Mouse (Mus musculus) liver, postnatal 0 days (tissue): ENCODE measurements around the gene Atp8b5. TPM values are rescaled to one million over a fixed set of nuclear protein-coding genes. Genes with fewer than 3 reads are reported as not detected.

ENCODE experiments used
- ATAC-seq: fragments of 200-750 bp; cut with Nextera tagmentation; 2 replicates; pipeline ENCODE4 v1.8.0; 2017; ENCODE audit warnings: mild to moderate bottlenecking, moderate library complexity
- DNase-seq: peaks from one replicate; pipeline ENCODE4 v3.0.0-alpha.2; 2016
- H3K27ac ChIP-seq: fragments of 300-500 bp; sonication (generic); 2 replicates; pipeline ENCODE4 v1.5.1; 2014; ENCODE audit warnings: antibody characterized with exemption, moderate library complexity, mild to moderate bottlenecking, low read depth
- H3K27me3 ChIP-seq: fragments of 300-500 bp; sonication (generic); 2 replicates; pipeline ENCODE4 v1.6.1; 2014; ENCODE audit warnings: low read length, control low read depth, mixed read lengths; ENCODE audit not compliant: insufficient read depth
- H3K36me3 ChIP-seq: fragments of 300-500 bp; sonication (generic); replicated peaks from 2 replicates; pipeline ENCODE4 v1.6.1; 2014; ENCODE audit warnings: mild to moderate bottlenecking, control low read depth, low read length, moderate library complexity, mixed read lengths; ENCODE audit not compliant: insufficient read depth
- H3K4me1 ChIP-seq: fragments of 300-500 bp; sonication (generic); 2 replicates; pipeline ENCODE4 v1.6.1; 2014; ENCODE audit warnings: antibody characterized with exemption, mild to moderate bottlenecking, control low read depth; ENCODE audit not compliant: insufficient read depth
- H3K4me2 ChIP-seq: fragments of 300-500 bp; sonication (generic); 2 replicates; pipeline ENCODE4 v1.6.1; 2014; ENCODE audit warnings: low read depth, mild to moderate bottlenecking, low read length, moderate library complexity, mixed read lengths
- H3K4me3 ChIP-seq: fragments of 300-500 bp; sonication (generic); 2 replicates; pipeline ENCODE4 v1.5.1; 2014; ENCODE audit warnings: low read depth, low read length
- H3K9ac ChIP-seq: fragments of 300-500 bp; sonication (generic); replicated peaks from 2 replicates; pipeline ENCODE4 v1.6.1; 2014; ENCODE audit warnings: mild to moderate bottlenecking, moderate library complexity
- H3K9me3 ChIP-seq: fragments of 300-500 bp; sonication (generic); 2 replicates; pipeline ENCODE4 v1.6.1; 2016; ENCODE audit warnings: mild to moderate bottlenecking, control low read depth, low read length, mixed read lengths
- CTCF ChIP-seq: sonication (generic); IDR thresholded peaks from 2 replicates; pipeline ENCODE4 v1.5.1; 2016; ENCODE audit warnings: antibody characterized with exemption, low read depth
- EP300 ChIP-seq: IDR thresholded peaks from 2 replicates; pipeline ENCODE4 v1.6.1; 2016; ENCODE audit warnings: antibody characterized with exemption, low read depth, mild to moderate bottlenecking
- WGBS: fragments of 180-500 bp; shearing (Covaris S2); extraction: QIAGEN DNeasy Blood & Tissue Kit; methylation state at CpG from one replicate; pipeline ENCODE4 v1.1.7; 2014; ENCODE audit not compliant: insufficient replicate concordance; 5-methylcytosine and 5-hydroxymethylcytosine counted together
- polyA plus RNA-seq: library from polyadenylated mRNA; unstranded; fragments of >200 nt; fragmentation: Nextera tagmentation; extraction: Ambion mirVana; gene quantifications from 2 replicates; pipeline ENCODE4 v1.2.1, GENCODE M21; 2015

Gene Atp8b5
- polyA plus RNA-seq, 1 experiment from 2014 or later = 0.13 TPM

DNA sequence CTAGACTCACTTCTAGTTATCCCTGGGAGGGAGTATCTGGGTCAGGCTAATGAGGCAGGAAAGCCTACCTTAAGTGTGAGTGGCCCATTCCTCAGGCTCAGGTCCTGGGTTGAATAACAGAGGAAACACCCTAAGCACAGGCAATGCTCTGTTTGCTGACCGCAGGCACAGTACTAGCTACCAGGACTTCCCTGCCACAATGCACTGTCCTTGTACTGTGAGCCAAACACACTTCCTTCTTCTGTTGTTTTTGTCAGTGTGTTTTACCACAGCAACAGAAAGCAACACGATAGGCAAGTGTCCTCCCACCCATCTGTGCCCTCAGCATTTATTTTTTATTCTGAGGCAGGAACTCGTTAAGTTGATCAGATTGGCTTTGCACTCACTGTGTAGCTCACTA, 20.3 kb downstream of the Atp8b5 start:
- TF ChIP-seq EP300 (no peak), CTCF (no peak)
- DNase-seq = no peak
- Histone ChIP-seq H3K9ac (no peak overlapping the region), H3K36me3 (no peaks in the 10 kb centered on the region), H3K27ac (no peak overlapping the region), H3K27me3 (no peaks in the 10 kb centered on the region), H3K4me1 (no peaks in the 10 kb centered on the region), H3K4me3 (no peak overlapping the region), H3K4me2 (no peak overlapping the region), H3K9me3 (no peaks in the 10 kb centered on the region)
- 20% methylated on average over 3 of the region's 3 CpGs for WGBS
- ATAC-seq = no peak

DNA sequence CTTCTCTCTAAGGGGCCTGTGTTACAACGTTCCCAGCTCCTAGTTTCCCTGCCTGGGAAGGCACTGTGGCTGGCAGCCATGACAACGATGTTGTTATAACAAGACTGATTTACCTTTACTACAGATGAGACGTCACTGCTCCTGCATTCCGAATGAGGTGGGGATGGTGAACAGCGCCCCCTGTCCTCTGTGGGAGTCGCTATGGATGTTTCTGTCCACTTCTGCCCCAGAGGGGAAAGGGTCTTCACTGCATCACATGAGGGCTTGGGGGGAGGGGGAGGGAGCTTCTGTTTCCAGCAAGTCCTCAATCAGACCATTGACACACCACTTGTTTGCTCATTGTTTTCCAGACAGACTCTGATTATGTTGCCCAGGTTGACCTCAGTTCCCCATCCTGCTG, 27.0 kb downstream of the Atp8b5 start:
- TF ChIP-seq CTCF (peak; percentile 51), EP300 (no peak)
- Histone ChIP-seq H3K36me3 (no peaks in the 10 kb centered on the region), H3K27ac (no peak overlapping the region), H3K9me3 (no peaks in the 10 kb centered on the region), H3K4me3 (no peak overlapping the region), H3K4me1 (no peaks in the 10 kb centered on the region), H3K27me3 (no peaks in the 10 kb centered on the region), H3K4me2 (no peak overlapping the region), H3K9ac (no peak overlapping the region)
- no peak for ATAC-seq
- 35% methylated on average over 6 of the region's 6 CpGs for WGBS
- peak; percentile 24 for DNase-seq

DNA sequence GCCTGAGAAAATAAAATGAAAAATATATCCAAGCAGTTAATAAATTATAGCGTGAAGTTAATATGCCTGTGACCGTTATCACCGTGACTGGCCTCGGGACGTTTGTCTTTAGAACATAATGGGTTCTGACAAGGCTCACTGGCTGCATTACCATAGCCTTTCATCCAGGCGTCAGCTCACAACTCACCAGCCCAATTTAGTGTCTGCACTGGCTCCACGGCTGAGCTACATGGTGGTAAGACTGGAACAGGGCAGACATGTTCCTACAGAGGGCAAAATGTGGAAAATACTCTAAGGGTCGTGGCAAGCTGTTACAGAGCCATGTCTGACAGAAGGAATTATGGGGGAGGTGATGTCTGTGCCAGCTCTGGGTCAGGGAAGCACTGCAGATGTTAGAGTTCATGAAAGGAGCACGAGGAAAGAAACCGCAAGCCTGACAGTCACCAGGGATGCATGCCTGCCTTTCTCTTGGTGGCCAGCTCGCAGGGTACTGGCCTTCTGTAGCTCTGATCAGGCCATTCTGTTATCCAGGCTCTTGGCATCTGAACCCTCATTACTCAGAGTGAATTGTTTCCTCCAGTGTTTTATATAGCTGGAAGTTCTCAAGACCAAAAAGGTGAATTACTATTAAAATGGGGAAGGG, 42.9 kb downstream of the Atp8b5 start:
- Histone ChIP-seq H3K27me3 (no peaks in the 10 kb centered on the region), H3K27ac (no peak overlapping the region), H3K4me2 (no peak overlapping the region), H3K4me1 (no peaks in the 10 kb centered on the region), H3K9ac (no peak overlapping the region), H3K36me3 (no peaks in the 10 kb centered on the region), H3K4me3 (no peak overlapping the region), H3K9me3 (no peaks in the 10 kb centered on the region)
- DNase-seq (no peak), ATAC-seq (no peak)
- WGBS = 67% methylated on average over 11 of the region's 11 CpGs
- TF ChIP-seq EP300 = no peak
- no peak for TF ChIP-seq CTCF

DNA sequence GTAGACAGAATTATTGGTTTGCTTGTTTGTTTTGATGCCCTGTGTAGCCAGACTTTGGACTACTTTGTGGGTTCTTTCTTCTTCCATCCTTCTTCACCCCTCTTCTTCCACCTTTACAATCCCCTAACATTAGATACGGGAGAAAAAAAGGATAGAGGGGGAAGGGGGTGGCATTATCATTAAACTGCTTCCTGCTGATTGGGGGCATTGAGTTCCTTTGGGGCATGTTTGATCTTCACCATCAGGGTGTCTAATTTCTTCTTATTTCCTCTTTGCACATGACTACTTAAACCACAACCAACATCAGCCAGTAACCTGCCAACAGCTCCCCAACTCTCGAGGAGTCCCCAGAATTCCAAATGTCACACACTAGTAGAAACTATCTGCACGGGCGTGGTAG, 54.6 kb downstream of the Atp8b5 start:
- TF ChIP-seq CTCF = no peak
- no peak for TF ChIP-seq EP300
- 53% methylated on average over 4 of the region's 4 CpGs for WGBS
- Histone ChIP-seq H3K27ac (no peak overlapping the region), H3K4me3 (no peak overlapping the region), H3K9me3 (no peaks in the 10 kb centered on the region), H3K9ac (no peak overlapping the region), H3K36me3 (no peaks in the 10 kb centered on the region), H3K4me1 (no peaks in the 10 kb centered on the region), H3K27me3 (no peaks in the 10 kb centered on the region), H3K4me2 (no peak overlapping the region)
- no peak for ATAC-seq
- no peak for DNase-seq

DNA sequence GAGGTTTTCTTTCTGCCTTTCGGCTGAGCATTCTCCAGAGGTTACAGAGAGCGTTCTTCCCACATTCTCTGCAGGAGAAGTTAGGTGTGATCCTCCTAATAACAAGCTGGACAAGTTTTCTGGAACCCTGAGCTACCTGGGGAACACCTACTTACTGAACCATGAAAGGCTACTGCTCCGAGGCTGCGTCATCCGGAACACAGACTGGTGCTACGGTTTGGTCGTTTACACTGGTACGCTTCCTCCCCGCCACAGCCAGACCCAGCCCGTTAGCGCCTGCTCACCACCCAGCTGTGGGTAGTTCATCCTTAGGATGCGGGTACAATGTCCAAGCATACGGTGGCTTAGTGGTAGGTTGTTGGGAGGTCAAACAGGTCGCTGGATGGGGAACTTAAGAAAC, 55.4 kb downstream of the Atp8b5 start:
- no peak for DNase-seq
- 82% methylated on average over 14 of the region's 14 CpGs for WGBS
- ATAC-seq = no peak
- Histone ChIP-seq H3K9me3 (no peaks in the 10 kb centered on the region), H3K27ac (no peak overlapping the region), H3K27me3 (no peaks in the 10 kb centered on the region), H3K4me3 (no peak overlapping the region), H3K9ac (no peak overlapping the region), H3K4me1 (no peaks in the 10 kb centered on the region), H3K36me3 (no peaks in the 10 kb centered on the region), H3K4me2 (no peak overlapping the region)
- TF ChIP-seq EP300 = no peak
- no peak for TF ChIP-seq CTCF

DNA sequence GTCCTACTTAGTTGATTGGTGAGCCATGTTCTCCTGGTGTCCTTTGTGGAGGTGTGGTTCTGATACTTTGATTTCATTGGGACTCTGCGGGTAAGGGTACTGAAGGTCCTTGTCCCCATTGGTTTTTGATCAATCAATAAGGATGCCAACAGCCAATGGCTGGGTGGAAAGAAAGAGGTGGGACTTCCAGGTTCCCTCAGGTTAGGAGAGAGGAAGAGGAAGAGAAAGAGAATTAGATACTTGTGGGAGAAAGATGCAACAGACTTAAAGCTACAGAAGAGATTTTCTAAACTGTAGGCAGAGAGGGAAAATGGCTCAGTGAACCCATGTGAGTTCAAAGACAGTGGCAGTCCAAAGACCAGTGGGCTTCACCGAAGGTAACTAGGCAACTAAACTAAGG, 60.2 kb downstream of the Atp8b5 start:
- Histone ChIP-seq H3K27me3 (no peaks in the 10 kb centered on the region), H3K27ac (no peak overlapping the region), H3K36me3 (no peaks in the 10 kb centered on the region), H3K4me2 (no peak overlapping the region), H3K9me3 (no peaks in the 10 kb centered on the region), H3K9ac (no peak overlapping the region), H3K4me3 (no peak overlapping the region), H3K4me1 (no peaks in the 10 kb centered on the region)
- TF ChIP-seq EP300 (no peak), CTCF (no peak)
- DNase-seq = no peak
- 78% methylated on average over 2 of the region's 2 CpGs for WGBS
- ATAC-seq = no peak

DNA sequence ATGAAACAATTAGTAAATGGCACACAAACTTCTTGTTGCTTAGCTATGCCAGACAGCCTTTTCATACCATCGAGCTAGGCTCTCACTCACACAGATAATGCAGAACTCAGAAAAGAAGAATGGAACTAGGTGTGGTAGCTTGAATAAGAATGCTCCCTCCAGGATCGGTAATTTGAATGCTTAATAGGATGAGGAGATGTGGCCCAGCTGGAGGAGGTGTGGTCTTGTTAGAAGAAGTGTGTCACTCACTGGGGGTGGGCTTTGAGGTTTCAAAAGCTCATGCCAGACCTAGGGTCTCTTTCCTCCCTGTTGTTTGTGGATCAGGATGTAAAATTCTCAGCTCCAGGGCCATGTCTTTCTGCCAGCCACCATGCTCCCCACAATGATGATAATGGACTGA, 67.8 kb downstream of the Atp8b5 start:
- Histone ChIP-seq H3K4me2 (no peak overlapping the region), H3K9me3 (peaks cover 5% of the 10 kb centered on the region; the same call in 1 of the 2 replicates), H3K27ac (no peak overlapping the region), H3K27me3 (no peaks in the 10 kb centered on the region), H3K4me3 (no peak overlapping the region), H3K36me3 (no peaks in the 10 kb centered on the region), H3K4me1 (no peaks in the 10 kb centered on the region), H3K9ac (no peak overlapping the region)
- WGBS = 70% methylated on average over 2 of the region's 2 CpGs
- ATAC-seq (no peak), DNase-seq (no peak)
- TF ChIP-seq EP300 (no peak), CTCF (no peak)
